Mouse (Mus musculus) spleen, adult 2 months (tissue): ENCODE measurements around the gene Col8a1. TPM values are rescaled to one million over a fixed set of nuclear protein-coding genes. Genes with fewer than 3 reads are reported as not detected.

Source experiments
- DNase-seq, 2 experiments: peaks; one replicate each; pipeline versions ENCODE4 v3.0.0 to v3.0.0-alpha.2; 2012 to 2021; ENCODE audit warnings: low spot score in 2 of 2, low read depth in 1 of 2
- H3K27ac ChIP-seq: fragments of 200-500 bp; 2 replicates; pipeline ENCODE4 v1.5.1; 2012; ENCODE audit warnings: low read length, inconsistent platforms; ENCODE audit not compliant: insufficient read depth
- H3K27me3 ChIP-seq: fragments of 200-500 bp; 2 replicates; pipeline ENCODE4 v1.6.1; 2012; ENCODE audit warnings: mild to moderate bottlenecking, moderate library complexity, low read length, inconsistent platforms; ENCODE audit not compliant: control insufficient read depth, insufficient read depth
- H3K36me3 ChIP-seq: fragments of 200-500 bp; 2 replicates; pipeline ENCODE4 v1.6.1; 2012; ENCODE audit warnings: mild to moderate bottlenecking, low read length, inconsistent platforms; ENCODE audit not compliant: control insufficient read depth, insufficient read depth
- H3K4me1 ChIP-seq: fragments of 200-500 bp; 2 replicates; pipeline ENCODE4 v1.6.1; 2011; ENCODE audit warnings: inconsistent platforms; ENCODE audit not compliant: control insufficient read depth, insufficient read depth, insufficient read length
- H3K4me3 ChIP-seq: fragments of 200-500 bp; 2 replicates; pipeline ENCODE4 v1.5.1; 2011; ENCODE audit warnings: mild to moderate bottlenecking, inconsistent platforms; ENCODE audit not compliant: insufficient read depth, insufficient read length; ENCODE audit errors: extremely low read depth
- CTCF ChIP-seq: fragments of 200-500 bp; IDR thresholded peaks from 2 replicates; pipeline ENCODE4 v1.5.1; 2011; ENCODE audit warnings: mild to moderate bottlenecking, inconsistent platforms; ENCODE audit not compliant: insufficient read depth, insufficient read length, insufficient replicate concordance; ENCODE audit errors: extremely low read depth
- POLR2A ChIP-seq: fragments of 200-500 bp; IDR thresholded peaks from 2 replicates; pipeline ENCODE4 v1.6.1; 2011; ENCODE audit warnings: low read depth, low read length, inconsistent platforms
- WGBS: fragments of 180-500 bp; shearing (Covaris S2); methylation state at CpG from one replicate; pipeline ENCODE4 v1.1.7; 2018; 5-methylcytosine and 5-hydroxymethylcytosine counted together
- polyA plus RNA-seq: library from polyadenylated mRNA; depleted of rRNA; stranded (reverse); fragments of >200 nt; gene quantifications from 2 replicates; pipeline ENCODE4 v1.2.3, GENCODE M21; 2012

Gene Col8a1
- polyA plus RNA-seq, 1 experiment: 0.20 TPM

- H3K36me3 ChIP-seq: no peaks in the 10 kb centered on the region
- TF ChIP-seq POLR2A (no peak), CTCF (no peak)
- no peak overlapping the region for H3K4me3 ChIP-seq
- no peak for DNase-seq
- H3K4me1 ChIP-seq: no peaks in the 10 kb centered on the region
- peaks cover 2% of the 10 kb centered on the region; the same call in 1 of the 2 replicates for H3K27me3 ChIP-seq
- no peak overlapping the region for H3K27ac ChIP-seq
- 18% methylated on average over 12 of the region's 12 CpGs for WGBS
Observed at GRCm38 (mm10) chr16:57755241-57755640, 704 bp upstream of the Col8a1 start.

DNA sequence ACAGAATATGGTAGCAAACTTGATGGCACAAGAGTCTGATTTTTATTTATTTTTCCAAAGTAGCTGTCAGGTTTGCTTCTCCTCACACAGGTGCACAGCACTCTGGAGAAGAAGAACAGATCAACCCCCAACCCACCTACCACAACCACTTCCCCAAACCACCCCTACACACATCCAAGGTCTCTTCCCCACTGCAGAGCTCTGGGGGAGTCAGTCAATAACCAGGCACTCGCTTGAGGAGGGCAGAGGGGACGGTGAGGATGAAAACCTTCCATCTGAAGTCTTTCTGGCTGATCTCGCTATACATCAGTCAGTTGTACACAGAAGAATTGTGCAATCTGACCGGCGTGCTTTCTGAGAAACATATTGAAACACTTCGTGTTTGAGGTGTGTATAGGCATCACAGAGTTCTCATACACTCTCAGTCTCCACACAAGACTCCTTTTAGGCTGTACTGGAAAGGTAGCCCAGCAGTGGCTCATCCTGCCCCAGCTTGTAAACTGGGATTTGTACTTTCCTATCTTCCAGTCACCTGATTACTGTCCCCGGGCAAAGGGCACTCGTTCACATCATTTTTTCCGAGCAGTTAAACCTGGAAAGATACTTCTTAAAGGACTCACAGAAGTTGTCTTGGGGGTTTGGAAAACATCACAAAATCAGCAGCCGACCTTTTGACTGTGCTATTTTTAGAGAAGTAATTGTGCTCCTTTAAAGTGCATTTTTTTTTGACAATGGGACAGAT lies 827 bp downstream of the Col8a1 start:
- Histone ChIP-seq H3K36me3 (no peaks in the 10 kb centered on the region), H3K4me1 (no peaks in the 10 kb centered on the region), H3K27ac (no peak overlapping the region), H3K27me3 (peaks cover 2% of the 10 kb centered on the region; the same call in 1 of the 2 replicates), H3K4me3 (no peak overlapping the region)
- DNase-seq: no peak
- WGBS: 41% methylated on average over 10 of the region's 10 CpGs
- no peak for TF ChIP-seq CTCF
- no peak for TF ChIP-seq POLR2A

DNA sequence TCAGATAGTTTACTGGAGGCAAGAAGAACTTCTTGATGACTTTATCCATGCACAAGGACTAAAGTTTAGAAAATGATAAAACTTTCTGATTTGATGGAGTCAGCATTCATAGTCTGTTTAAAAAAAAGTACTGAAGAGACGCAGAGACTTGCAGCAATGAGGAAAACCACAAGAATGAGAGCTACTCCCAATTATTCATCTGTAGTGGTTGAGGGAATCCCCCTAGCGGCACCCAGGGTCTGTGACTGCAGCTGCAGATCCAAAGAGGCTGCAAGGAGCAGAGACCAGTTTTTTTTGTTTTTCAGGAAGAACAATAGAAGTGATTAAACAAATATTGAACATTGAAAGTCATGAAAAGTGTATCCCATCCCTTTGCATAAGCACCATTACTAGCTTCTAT lies 4.0 kb downstream of the Col8a1 start:
- Histone ChIP-seq H3K4me1 (no peaks in the 10 kb centered on the region), H3K4me3 (no peak overlapping the region), H3K27me3 (peaks cover 2% of the 10 kb centered on the region; the same call in 1 of the 2 replicates), H3K36me3 (no peaks in the 10 kb centered on the region), H3K27ac (no peak overlapping the region)
- WGBS: 9% methylated on average over 2 of the region's 2 CpGs
- TF ChIP-seq CTCF: no peak
- TF ChIP-seq POLR2A: no peak
- no peak for DNase-seq

GRCm38 (mm10) chr16:57748093-57748492 lies 6.4 kb downstream of the Col8a1 start:
- no peaks in the 10 kb centered on the region for H3K36me3 ChIP-seq
- no peak for DNase-seq
- WGBS: 63% methylated on average over 3 of the region's 3 CpGs
- H3K27me3 ChIP-seq: no peaks in the 10 kb centered on the region
- H3K4me3 ChIP-seq: no peak overlapping the region
- H3K27ac ChIP-seq: no peak overlapping the region
- TF ChIP-seq CTCF: no peak
- no peak for TF ChIP-seq POLR2A
- no peaks in the 10 kb centered on the region for H3K4me1 ChIP-seq

DNA sequence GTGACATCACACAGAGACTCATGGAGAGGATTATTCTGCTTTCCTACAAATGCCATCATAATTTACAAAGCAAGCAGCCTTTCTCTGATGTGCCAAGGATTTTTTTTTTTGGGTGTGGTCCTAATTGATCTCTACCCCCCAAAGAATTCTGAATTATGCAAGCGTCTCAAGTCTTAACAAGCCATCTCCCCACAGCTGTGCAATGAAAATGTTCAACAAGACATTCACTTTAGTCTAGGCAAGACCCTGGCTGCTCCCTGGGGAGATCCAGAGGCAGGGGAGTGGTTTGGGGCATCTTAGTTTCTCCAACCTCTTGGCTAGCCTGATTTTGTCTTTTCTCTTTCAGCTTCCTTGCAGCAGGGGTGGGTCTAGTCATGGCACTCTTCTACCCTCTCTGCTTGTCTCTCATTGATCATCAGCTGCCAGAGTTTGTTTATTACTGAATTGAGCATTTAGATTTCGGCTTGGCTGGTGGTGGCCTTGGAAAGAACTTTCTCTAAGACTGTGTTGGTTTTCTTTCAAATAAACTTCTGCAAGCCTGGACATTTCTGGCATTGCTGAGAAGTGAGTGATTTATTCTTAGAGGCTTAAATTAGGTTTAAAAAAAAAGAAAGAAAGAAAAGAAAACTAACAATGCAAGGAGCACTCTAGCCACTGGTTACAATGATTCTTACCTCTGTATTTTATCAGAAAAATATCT lies 7.0 kb downstream of the Col8a1 start:
- no peak for DNase-seq
- H3K27ac ChIP-seq: no peak overlapping the region
- WGBS: 80% methylated on average over 2 of the region's 2 CpGs
- H3K27me3 ChIP-seq: no peaks in the 10 kb centered on the region
- no peak overlapping the region for H3K4me3 ChIP-seq
- no peaks in the 10 kb centered on the region for H3K36me3 ChIP-seq
- TF ChIP-seq POLR2A: no peak
- no peak for TF ChIP-seq CTCF
- H3K4me1 ChIP-seq: no peaks in the 10 kb centered on the region

GRCm38 (mm10) chr16:57740169-57740568 lies 14.4 kb downstream of the Col8a1 start:
- no peak overlapping the region for H3K27ac ChIP-seq
- no peaks in the 10 kb centered on the region for H3K36me3 ChIP-seq
- TF ChIP-seq CTCF: no peak
- TF ChIP-seq POLR2A: no peak
- no peak for DNase-seq
- no peak overlapping the region for H3K4me3 ChIP-seq
- no peaks in the 10 kb centered on the region for H3K4me1 ChIP-seq
- 87% methylated on average over 3 of the region's 3 CpGs for WGBS
- no peaks in the 10 kb centered on the region for H3K27me3 ChIP-seq

GRCm38 (mm10) chr16:57734942-57735341 lies 19.6 kb downstream of the Col8a1 start:
- no peak overlapping the region for H3K4me3 ChIP-seq
- 89% methylated on average over 2 of the region's 2 CpGs for WGBS
- H3K4me1 ChIP-seq: no peaks in the 10 kb centered on the region
- TF ChIP-seq CTCF (no peak), POLR2A (no peak)
- H3K27ac ChIP-seq: no peak overlapping the region
- no peak for DNase-seq
- H3K27me3 ChIP-seq: no peaks in the 10 kb centered on the region
- no peaks in the 10 kb centered on the region for H3K36me3 ChIP-seq
